Mouse (Mus musculus) MEL (cell line): ENCODE measurements around the gene Gpt2. TPM values are rescaled to one million over a fixed set of nuclear protein-coding genes. Genes with fewer than 3 reads are reported as not detected.

Source experiments
- DNase-seq: peaks from one replicate; pipeline ENCODE4 v3.0.0; 2011; ENCODE audit warnings: low read depth, low spot score
- H3K27ac ChIP-seq: 2 replicates; pipeline ENCODE4 v1.5.1; 2012; ENCODE audit warnings: low read depth, mild to moderate bottlenecking, control low read depth, low read length, moderate library complexity; ENCODE audit not compliant: control insufficient read depth
- H3K27me3 ChIP-seq, 2 experiments: fragments of 150-350 bp in 1 of 2; sonication (generic) in 1 of 2; 2 replicates each; pipeline ENCODE4 v1.6.1; 2012; ENCODE audit warnings: low read length in 2 of 2, mild to moderate bottlenecking in 2 of 2, improper control_type of control experiment in 1 of 2, moderate library complexity in 1 of 2; ENCODE audit not compliant: insufficient read depth in 2 of 2, control insufficient read depth in 1 of 2
- H3K36me3 ChIP-seq, 2 experiments: 2 replicates each; pipeline ENCODE4 v1.6.1; 2012 to 2014; ENCODE audit warnings: low read length in 2 of 2, improper control_type of control experiment in 1 of 2, inconsistent platforms in 1 of 2, mild to moderate bottlenecking in 1 of 2; ENCODE audit not compliant: insufficient read depth in 2 of 2, control insufficient read depth in 1 of 2
- H3K4me1 ChIP-seq, 2 experiments: fragments of 150-350 bp in 1 of 2; sonication (generic) in 1 of 2; 2 replicates each; pipeline ENCODE4 v1.6.1; 2012; ENCODE audit warnings: low read length in 2 of 2, improper control_type of control experiment in 1 of 2, mild to moderate bottlenecking in 1 of 2; ENCODE audit not compliant: insufficient read depth in 2 of 2, control insufficient read depth in 1 of 2
- H3K4me3 ChIP-seq, 2 experiments: fragments of 150-350 bp in 1 of 2; sonication (generic) in 1 of 2; 2 replicates each; pipeline ENCODE4 v1.5.1; 2012; ENCODE audit warnings: low read depth in 2 of 2, low read length in 2 of 2, mild to moderate bottlenecking in 2 of 2, moderate library complexity in 2 of 2, control low read depth in 1 of 2, improper control_type of control experiment in 1 of 2; ENCODE audit not compliant: control insufficient read depth in 1 of 2, insufficient read depth in 1 of 2
- H3K79me2 ChIP-seq: 2 replicates; pipeline ENCODE4 v1.6.1; 2012; ENCODE audit warnings: mild to moderate bottlenecking, low read length, moderate library complexity; ENCODE audit not compliant: control insufficient read depth, poor library complexity, insufficient read depth
- H3K9ac ChIP-seq: 2 replicates; pipeline ENCODE4 v1.6.1; 2012; ENCODE audit warnings: low read depth, mild to moderate bottlenecking, control low read depth, low read length, moderate library complexity; ENCODE audit not compliant: control insufficient read depth, poor library complexity, severe bottlenecking
- H3K9me3 ChIP-seq: fragments of 150-350 bp; sonication (generic); replicated peaks from 2 replicates; pipeline ENCODE4 v1.6.1; 2012; ENCODE audit warnings: mild to moderate bottlenecking, low read length, improper control_type of control experiment, moderate library complexity; ENCODE audit not compliant: insufficient read depth
- CHD1 ChIP-seq: IDR thresholded peaks from 2 replicates; pipeline ENCODE4 v1.6.1; 2012; ENCODE audit warnings: low read depth, mild to moderate bottlenecking, inconsistent platforms, low read length, improper control_type of control experiment
- GABPA ChIP-seq: IDR thresholded peaks from 2 replicates; pipeline ENCODE4 v1.6.1; 2012; ENCODE audit warnings: low read depth, mild to moderate bottlenecking, inconsistent platforms, low read length, improper control_type of control experiment, moderate library complexity
- GATA1 ChIP-seq: IDR thresholded peaks from 2 replicates; pipeline ENCODE4 v1.6.1; 2011; ENCODE audit warnings: low read depth, low read length, improper control_type of control experiment
- KAT2A ChIP-seq: conservative IDR thresholded peaks from 2 replicates; pipeline ENCODE4 v1.6.1; 2012; ENCODE audit warnings: low read depth, low read length, improper control_type of control experiment, inconsistent platforms
- MAFK ChIP-seq: IDR thresholded peaks from 2 replicates; pipeline ENCODE4 v1.6.1; 2011; ENCODE audit warnings: low read depth, mild to moderate bottlenecking, low read length, improper control_type of control experiment, borderline replicate concordance
- MAZ ChIP-seq: IDR thresholded peaks from 2 replicates; pipeline ENCODE4 v1.6.1; 2012; ENCODE audit warnings: low read depth, mild to moderate bottlenecking, inconsistent platforms, low read length, improper control_type of control experiment
- MYC ChIP-seq: IDR thresholded peaks from 2 replicates; pipeline ENCODE4 v1.6.1; 2011; ENCODE audit warnings: low read depth, mild to moderate bottlenecking, low read length, improper control_type of control experiment, moderate library complexity
- POLR2A ChIP-seq, 2 experiments: IDR thresholded peaks; 2 replicates each; pipeline ENCODE4 v1.6.1; 2011 to 2012; ENCODE audit warnings: low read length in 2 of 2, mild to moderate bottlenecking in 2 of 2, control low read depth in 1 of 2, improper control_type of control experiment in 1 of 2, low read depth in 1 of 2, moderate library complexity in 1 of 2; ENCODE audit not compliant: control insufficient read depth in 1 of 2, insufficient read depth in 1 of 2, poor library complexity in 1 of 2
- POLR2AphosphoS5 ChIP-seq: IDR thresholded peaks from 2 replicates; pipeline ENCODE4 v1.6.1; 2012; ENCODE audit warnings: low read depth, borderline replicate concordance, mild to moderate bottlenecking, inconsistent platforms, low read length, moderate library complexity, mixed read lengths
- SMC3 ChIP-seq: IDR thresholded peaks from 2 replicates; pipeline ENCODE4 v1.6.1; 2011; ENCODE audit warnings: low read depth, low read length, improper control_type of control experiment
- TCF12 ChIP-seq: IDR thresholded peaks from 2 replicates; pipeline ENCODE4 v1.6.1; 2014; ENCODE audit warnings: low read depth, mild to moderate bottlenecking, inconsistent platforms, low read length, improper control_type of control experiment, moderate library complexity
- UBTF ChIP-seq: IDR thresholded peaks from 2 replicates; pipeline ENCODE4 v1.6.1; 2012; ENCODE audit warnings: low read depth, mild to moderate bottlenecking, inconsistent platforms, low read length, improper control_type of control experiment, moderate library complexity, borderline replicate concordance; ENCODE audit not compliant: insufficient read depth
- USF2 ChIP-seq, 2 experiments: IDR thresholded peaks; 2 replicates each; pipeline ENCODE4 v1.6.1; 2011 to 2012; ENCODE audit warnings: improper control_type of control experiment in 2 of 2, low read length in 2 of 2, borderline replicate concordance in 1 of 2, inconsistent platforms in 1 of 2, low read depth in 1 of 2, mild to moderate bottlenecking in 1 of 2; ENCODE audit not compliant: insufficient read depth in 1 of 2
- ZKSCAN1 ChIP-seq: IDR thresholded peaks from 2 replicates; pipeline ENCODE4 v1.6.1; 2012; ENCODE audit warnings: low read depth, mild to moderate bottlenecking, inconsistent platforms, low read length, improper control_type of control experiment, moderate library complexity
- ZMIZ1 ChIP-seq: IDR thresholded peaks from 2 replicates; pipeline ENCODE4 v1.6.1; 2012; ENCODE audit warnings: low read depth, mild to moderate bottlenecking, inconsistent platforms, low read length, improper control_type of control experiment, moderate library complexity
- ZNF384 ChIP-seq: IDR thresholded peaks from 2 replicates; pipeline ENCODE4 v1.6.1; 2012; ENCODE audit warnings: low read depth, mild to moderate bottlenecking, inconsistent platforms, low read length, improper control_type of control experiment
- polyA plus RNA-seq, 2 experiments: library from polyadenylated mRNA; stranded (reverse) in 1 of 2; unstranded in 1 of 2; fragments of >175 nt in 1 of 2; fragments of >200 nt in 1 of 2; gene quantifications; 2 replicates each; pipeline versions ENCODE4 v1.2.1 to v1.2.4; 2012; ENCODE audit warnings: low replicate concordance in 2 of 2, low read depth in 1 of 2; ENCODE audit not compliant: insufficient read length in 2 of 2, insufficient read depth in 1 of 2, missing spikeins in 1 of 2
- total RNA-seq: library from RNA; depleted of rRNA; stranded (reverse); fragments of 300-350 nt; gene quantifications from 2 replicates; pipeline ENCODE4 v1.2.3, GENCODE M21; 2012

Gpt2 gene
- total and polyA plus RNA-seq, 3 experiments = 10.2 to 25.3 TPM; not detected in 1

DNA sequence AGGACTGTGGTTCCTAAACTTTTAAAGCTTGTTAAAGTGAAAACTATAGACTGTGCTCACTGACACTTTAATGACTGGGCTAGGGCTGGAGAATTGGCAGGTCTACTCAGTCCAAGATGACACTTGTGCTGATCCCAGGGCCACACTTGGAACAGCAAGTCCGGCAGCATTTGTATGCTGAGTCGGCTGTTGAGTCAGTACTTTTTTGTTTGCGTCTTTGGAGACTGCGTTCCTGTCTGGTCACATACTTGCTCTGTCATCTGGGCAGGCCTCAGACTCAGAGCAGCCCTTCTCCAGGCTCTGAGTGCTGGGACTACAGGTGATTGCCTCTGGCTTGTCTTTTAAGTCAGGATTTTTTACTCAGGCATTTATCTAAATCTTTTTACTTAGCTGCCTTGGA is 20.9 kb downstream of the Gpt2 start:
- Histone ChIP-seq H3K27me3 (no peaks in the 10 kb centered on the region), H3K36me3 (peaks cover 0 to 3% of the 10 kb centered on the region in 2 experiments; a peak in 2 of 4 replicates), H3K9me3 (no peaks in the 10 kb centered on the region), H3K4me3 (no peak overlapping the region), H3K79me2 (no peaks in the 10 kb centered on the region), H3K9ac (no peak overlapping the region), H3K4me1 (no peaks in the 10 kb centered on the region; a peak in 1 of 4 replicates), H3K27ac (no peak overlapping the region)
- DNase-seq = no peak
- TF ChIP-seq SMC3 (no peak), KAT2A (no peak), MAZ (no peak), ZNF384 (no peak), USF2 (IDR thresholded peaks at IDR 0.05; ENCODE audit: borderline replicate concordance in 1 of 2, insufficient read depth in 1 of 2, low read depth in 1 of 2, low read length in 2 of 2) (no peak), GATA1 (no peak), POLR2AphosphoS5 (no peak), ZMIZ1 (no peak), MYC (no peak)

GRCm38 (mm10) chr8:85515391-85515790 is 23.0 kb downstream of the Gpt2 start:
- TF ChIP-seq MAFK (no peak), TCF12 (no peak), CHD1 (no peak), POLR2A (IDR thresholded peaks at IDR 0.05; ENCODE audit: control insufficient read depth in 1 of 2, insufficient read depth in 1 of 2, low read depth in 1 of 2, low read length in 2 of 2, poor library complexity in 1 of 2) (no peak), UBTF (no peak), MYC (no peak), ZNF384 (no peak), GABPA (no peak), ZKSCAN1 (no peak)
- Histone ChIP-seq H3K27ac (no peak overlapping the region), H3K4me3 (no peak overlapping the region), H3K36me3 (peaks cover 0 to 2% of the 10 kb centered on the region in 2 experiments; a peak in 2 of 4 replicates), H3K4me1 (no peaks in the 10 kb centered on the region), H3K9ac (no peak overlapping the region), H3K27me3 (no peaks in the 10 kb centered on the region), H3K79me2 (no peaks in the 10 kb centered on the region), H3K9me3 (no peaks in the 10 kb centered on the region)
- no peak for DNase-seq
